Mouse (Mus musculus): ENCODE data around the gene Gm4491.

Gm4491 gene

GRCm38 (mm10) chr14:57082863-57083262, 32.8 kb downstream of the Gm4491 start:
- no peak for DNase-seq (ENCODE audit: low read depth)

DNA sequence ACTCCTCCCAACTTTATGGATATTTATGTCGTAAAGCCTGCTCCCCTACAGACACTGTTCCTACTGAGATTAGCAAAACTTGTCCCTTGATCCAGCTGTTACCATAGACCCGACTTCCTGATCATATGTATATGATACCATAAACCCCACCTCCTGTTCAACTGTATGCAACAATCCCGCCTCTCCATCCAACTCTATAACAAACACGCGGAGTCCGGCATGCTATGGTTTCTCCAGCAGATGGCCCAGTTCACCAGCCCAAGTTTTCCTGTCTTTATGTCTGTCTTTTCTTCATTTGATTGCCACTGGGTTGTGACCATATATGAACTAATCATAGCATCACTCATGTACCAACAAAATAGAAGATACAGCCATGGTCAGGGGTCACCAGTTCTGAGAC, 40.1 kb downstream of the Gm4491 start:
- DNase-seq (ENCODE audit: low read depth): no peak

- DNase-seq (ENCODE audit: low read depth): peak; percentile 51
These were observed 45.8 kb downstream of the Gm4491 start for GRCm38 (mm10) chr14:57069906-57070305.

DNA sequence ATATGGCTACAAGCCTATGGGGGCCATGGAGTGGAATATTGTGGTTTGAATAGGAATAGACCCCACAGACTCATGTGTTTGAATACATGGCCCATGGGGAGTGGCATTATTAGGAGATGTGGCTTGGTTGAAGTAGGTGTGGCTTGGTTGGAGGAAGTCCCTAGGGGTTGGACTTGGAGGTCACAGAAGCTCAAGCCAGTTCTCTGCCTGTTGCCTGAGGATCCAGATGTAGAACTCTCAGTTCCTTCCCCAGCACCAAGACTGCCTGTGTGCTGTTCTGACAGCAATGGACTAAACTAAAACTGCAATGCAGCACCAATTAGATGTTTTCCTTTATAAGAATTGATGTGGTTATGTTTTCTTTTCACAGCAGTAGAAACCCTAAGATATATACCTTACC, 49.6 kb downstream of the Gm4491 start:
- no peak for DNase-seq (ENCODE audit: low read depth)
